Mouse (Mus musculus) naive thymus-derived CD4-positive, alpha-beta T cell, adult 5 months (primary cell): ENCODE data around the gene Nudcd2. TPM values are rescaled to one million over a fixed set of nuclear protein-coding genes. Genes with fewer than 3 reads are reported as not detected.

Experiments used
- polyA plus RNA-seq: library from polyadenylated mRNA; unstranded; fragments of 100-300 nt; shearing (Covaris generic); gene quantifications from one replicate; pipeline ENCODE4 v1.2.1, GENCODE M21; 2017

The Nudcd2 gene
- polyA plus RNA-seq = 44.5 TPM

GRCm38 (mm10) chr11:40733339-40734174 lies at the start of gene Nudcd2, which contains the start of gene Hmmr:
Nudcd2 (plus strand) TSS chr11:40733667.
Hmmr (minus strand) TSS chr11:40733422.

GRCm38 (mm10) chr11:40695103-40695502 lies 38.4 kb upstream of the Nudcd2 start, which contains the start of gene Mat2b:
Mat2b (minus strand) TSS chr11:40695203.

GRCm38 (mm10) chr11:40755109-40755627 lies 21.7 kb downstream of the Nudcd2 start, which contains the start of gene Ccng1:
Ccng1 (minus strand) TSS chr11:40755311.

Other genes starting within 250 kb of the Nudcd2 start
- gene Mat2b, start 38.5 kb upstream of the Nudcd2 start, polyA plus RNA-seq = 230 TPM
- gene Hmmr, start 245 bp upstream of the Nudcd2 start, polyA plus RNA-seq = 0.86 TPM
- 74.9 TPM for gene Ccng1, start 21.6 kb downstream of the Nudcd2 start, polyA plus RNA-seq